Mouse (Mus musculus) lung, adult 2 months (tissue): ENCODE measurements at regions not wholly inside any gene's neighbourhood (a gene's known extent, or its start where the extent isn't known, plus 50 kb on each side); places are given as distances from the start of the nearest gene placed in this dataset.

ENCODE experiments used
- CTCF ChIP-seq: fragments of 200-500 bp; IDR thresholded peaks from 2 replicates; pipeline ENCODE4 v1.5.1; 2011; ENCODE audit warnings: mild to moderate bottlenecking, low read length, control low read depth; ENCODE audit not compliant: insufficient read depth
- POLR2A ChIP-seq: fragments of 200-500 bp; IDR thresholded peaks from 2 replicates; pipeline ENCODE4 v1.6.1; 2011; ENCODE audit warnings: low read depth, mild to moderate bottlenecking, control low read depth, low read length, borderline replicate concordance; ENCODE audit errors: extremely low read depth

DNA sequence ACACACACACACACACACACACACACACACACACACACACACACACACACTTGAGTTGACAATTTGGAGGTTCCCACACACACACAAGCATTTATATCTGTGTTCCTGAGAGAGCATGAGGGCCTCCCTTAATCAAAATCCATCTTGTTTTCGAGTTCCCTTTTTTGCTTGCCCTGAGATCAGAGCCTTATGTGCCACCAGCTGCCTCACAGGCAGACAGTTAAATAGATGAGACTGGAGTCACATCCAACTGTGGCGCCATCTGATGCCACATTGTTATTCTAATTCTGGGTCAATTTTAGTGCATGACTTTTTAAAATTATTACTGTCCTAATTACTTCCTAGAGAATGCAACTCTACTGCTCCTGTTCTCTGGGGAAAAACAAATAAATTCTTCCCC is 91.2 kb upstream of the Syndig1 start:
- TF ChIP-seq CTCF (no peak), POLR2A (no peak)
